Mouse (Mus musculus) stomach, postnatal 0 days (tissue): ENCODE data around the gene Dcaf8. TPM values are rescaled to one million over a fixed set of nuclear protein-coding genes. Genes with fewer than 3 reads are reported as not detected.

Experiments
- ATAC-seq: fragments of 200-750 bp; cut with Nextera tagmentation; 2 replicates; pipeline ENCODE4 v1.8.0; 2017; ENCODE audit not compliant: low FRiP score, low TSS enrichment
- DNase-seq: peaks from one replicate; pipeline ENCODE4 v3.0.0-alpha.2; 2016; ENCODE audit warnings: low spot score
- H3K27ac ChIP-seq: fragments of 300-500 bp; sonication (generic); replicated peaks from 2 replicates; pipeline ENCODE4 v1.5.1; 2014; ENCODE audit warnings: mild to moderate bottlenecking, control low read depth
- H3K27me3 ChIP-seq: fragments of 300-500 bp; sonication (generic); 2 replicates; pipeline ENCODE4 v1.6.1; 2014; ENCODE audit warnings: low read length; ENCODE audit not compliant: control insufficient read depth, insufficient read depth
- H3K36me3 ChIP-seq: fragments of 300-500 bp; sonication (generic); 2 replicates; pipeline ENCODE4 v1.6.1; 2014; ENCODE audit warnings: low read length, mixed read lengths; ENCODE audit not compliant: control insufficient read depth, insufficient read depth
- H3K4me1 ChIP-seq: fragments of 300-500 bp; sonication (generic); replicated peaks from 2 replicates; pipeline ENCODE4 v1.6.1; 2014; ENCODE audit warnings: antibody characterized with exemption; ENCODE audit not compliant: control insufficient read depth, insufficient read depth
- H3K4me2 ChIP-seq: fragments of 300-500 bp; sonication (generic); replicated peaks from 2 replicates; pipeline ENCODE4 v1.6.1; 2014; ENCODE audit warnings: low read depth, mild to moderate bottlenecking, control low read depth, moderate library complexity
- H3K4me3 ChIP-seq: fragments of 300-500 bp; sonication (generic); 2 replicates; pipeline ENCODE4 v1.5.1; 2014; ENCODE audit warnings: low read depth, low read length, control low read depth
- H3K9ac ChIP-seq: fragments of 300-500 bp; sonication (generic); 2 replicates; pipeline ENCODE4 v1.6.1; 2014; ENCODE audit warnings: mild to moderate bottlenecking, low read length, control low read depth, mixed read lengths
- H3K9me3 ChIP-seq: fragments of 300-500 bp; sonication (generic); 2 replicates; pipeline ENCODE4 v1.6.1; 2016; ENCODE audit warnings: low read length; ENCODE audit not compliant: control insufficient read depth
- CTCF ChIP-seq: IDR thresholded peaks from 2 replicates; pipeline ENCODE4 v1.5.1; 2016; ENCODE audit warnings: antibody characterized with exemption, low read depth, mild to moderate bottlenecking, moderate library complexity
- EP300 ChIP-seq: optimal IDR thresholded peaks from 2 replicates; pipeline ENCODE3; 2016; ENCODE audit warnings: antibody characterized with exemption
- WGBS: fragments of 180-500 bp; shearing (Covaris S2); extraction: QIAGEN DNeasy Blood & Tissue Kit; methylation state at CpG from one replicate; pipeline ENCODE4 v1.1.7; 2014; 5-methylcytosine and 5-hydroxymethylcytosine counted together
- polyA plus RNA-seq: library from polyadenylated mRNA; unstranded; fragments of >200 nt; fragmentation: Nextera tagmentation; extraction: Ambion mirVana; gene quantifications from 2 replicates; pipeline ENCODE4 v1.2.1, GENCODE M21; 2015

Dcaf8 gene
- polyA plus RNA-seq, 1 experiment from 2014 or later: 57.0 TPM

DNA sequence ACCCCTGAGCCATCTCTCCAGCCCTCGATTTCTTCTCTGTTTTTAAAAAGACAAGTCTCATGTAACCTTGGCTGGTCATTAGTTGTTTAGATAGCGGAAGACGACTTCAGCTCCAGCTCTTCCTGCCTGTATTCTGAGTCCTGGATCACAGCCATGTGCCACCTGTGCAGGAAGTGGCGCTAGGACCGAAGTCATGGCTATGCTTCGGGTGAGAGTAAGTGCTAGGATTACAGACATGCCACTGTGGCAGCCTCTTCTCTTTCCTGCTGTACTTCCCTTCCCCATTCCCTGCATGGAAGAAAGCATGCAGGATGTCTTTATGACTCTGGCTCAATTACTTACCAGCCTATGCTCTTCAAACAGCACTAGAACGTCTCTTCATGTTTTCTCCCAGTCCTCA is 31.2 kb downstream of the Dcaf8 start:
- Histone ChIP-seq H3K4me2 (no peak overlapping the region), H3K36me3 (peaks cover 11% of the 10 kb centered on the region; the same call in 1 of the 2 replicates), H3K9ac (no peak overlapping the region), H3K4me3 (no peak overlapping the region), H3K4me1 (no peaks in the 10 kb centered on the region), H3K27me3 (no peaks in the 10 kb centered on the region), H3K27ac (no peak overlapping the region), H3K9me3 (no peaks in the 10 kb centered on the region)
- ATAC-seq (no peak), DNase-seq (no peak)
- TF ChIP-seq EP300 (no peak), CTCF (no peak)
- 63% methylated on average over 7 of the region's 7 CpGs for WGBS

DNA sequence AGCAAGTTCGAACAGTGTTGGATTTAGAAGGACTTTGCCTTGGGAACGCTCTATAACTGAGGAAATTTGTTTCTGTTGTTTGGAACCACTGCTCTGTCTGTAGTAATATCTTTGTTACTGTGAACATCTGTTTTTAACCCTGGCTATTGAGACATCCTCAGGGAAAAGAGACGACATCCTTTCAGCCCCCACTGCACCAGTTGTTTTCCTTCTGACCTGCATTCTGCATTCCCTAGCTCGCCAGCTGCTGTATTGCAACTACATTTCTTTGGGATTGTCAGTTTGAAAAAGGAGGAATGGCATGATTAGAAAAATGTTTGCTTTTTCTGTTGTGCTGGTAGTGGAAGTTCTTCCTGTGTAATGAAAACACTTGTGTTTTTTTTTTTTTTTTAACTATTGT is 33.0 kb downstream of the Dcaf8 start:
- no peak for DNase-seq
- TF ChIP-seq EP300 (no peak), CTCF (no peak)
- Histone ChIP-seq H3K9ac (no peak overlapping the region), H3K4me2 (no peak overlapping the region), H3K36me3 (peaks cover 5% of the 10 kb centered on the region; the same call in 1 of the 2 replicates), H3K27ac (no peak overlapping the region), H3K27me3 (no peaks in the 10 kb centered on the region), H3K4me3 (no peak overlapping the region), H3K9me3 (no peaks in the 10 kb centered on the region), H3K4me1 (no peaks in the 10 kb centered on the region)
- 35% methylated on average over 4 of the region's 4 CpGs for WGBS
- ATAC-seq: no peak

DNA sequence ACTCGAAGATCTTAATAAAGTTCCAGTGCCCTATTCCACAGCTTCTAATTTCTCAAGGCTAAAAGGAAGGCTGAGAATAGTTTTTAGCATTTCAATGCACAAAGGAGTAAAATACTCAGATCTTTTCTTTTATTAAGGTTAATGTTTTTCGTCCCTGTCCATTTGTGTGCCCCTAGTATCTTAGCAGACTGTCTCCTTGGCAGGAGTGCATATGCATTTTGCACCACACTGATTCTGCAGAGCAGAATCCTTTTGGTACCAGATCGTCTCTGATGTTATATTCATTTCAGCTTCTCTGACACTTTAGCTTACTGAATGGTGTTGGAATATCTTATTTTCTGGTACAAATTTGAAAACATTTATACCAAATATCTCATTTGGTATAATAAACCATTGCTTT is 33.9 kb downstream of the Dcaf8 start:
- 94% methylated on average over 3 of the region's 3 CpGs for WGBS
- ATAC-seq: no peak
- TF ChIP-seq CTCF (no peak), EP300 (no peak)

DNA sequence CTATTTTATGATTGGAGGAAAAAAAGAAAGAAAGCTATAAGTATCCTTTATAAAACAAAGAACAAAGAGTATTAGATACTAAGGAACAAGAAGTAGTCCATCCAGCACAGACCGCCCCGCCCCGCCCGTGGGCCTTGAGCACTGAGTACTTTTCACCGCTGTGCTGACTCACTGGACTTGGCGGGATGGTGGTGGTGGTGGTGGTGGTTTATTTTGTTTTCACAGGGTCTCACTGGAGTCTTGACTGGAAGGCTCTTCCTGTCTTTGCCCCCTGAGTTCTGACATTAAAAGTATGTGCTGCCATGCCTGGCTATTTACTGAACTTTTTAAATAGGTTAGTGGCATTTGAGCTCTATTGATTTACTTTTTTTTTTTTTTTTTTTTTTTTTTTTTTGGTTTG is 35.2 kb downstream of the Dcaf8 start:
- Histone ChIP-seq H3K4me2 (no peak overlapping the region), H3K36me3 (peaks cover 17% of the 10 kb centered on the region), H3K4me1 (no peaks in the 10 kb centered on the region), H3K9me3 (no peaks in the 10 kb centered on the region), H3K27me3 (no peaks in the 10 kb centered on the region), H3K9ac (no peak overlapping the region), H3K27ac (no peak overlapping the region), H3K4me3 (no peak overlapping the region)
- 96% methylated on average over 6 of the region's 6 CpGs for WGBS
- ATAC-seq: no peak
- DNase-seq: no peak
- TF ChIP-seq CTCF (no peak), EP300 (no peak)

More for the DNA sequence above, 33.9 kb downstream of the Dcaf8 start:
- no peak for DNase-seq
- peaks cover 9% of the 10 kb centered on the region for H3K36me3 ChIP-seq
- H3K4me3 ChIP-seq: no peak overlapping the region
- H3K27me3 ChIP-seq: no peaks in the 10 kb centered on the region
- H3K9me3 ChIP-seq: no peaks in the 10 kb centered on the region
- no peak overlapping the region for H3K4me2 ChIP-seq
- no peak overlapping the region for H3K27ac ChIP-seq
- H3K9ac ChIP-seq: no peak overlapping the region
- no peaks in the 10 kb centered on the region for H3K4me1 ChIP-seq

DNA sequence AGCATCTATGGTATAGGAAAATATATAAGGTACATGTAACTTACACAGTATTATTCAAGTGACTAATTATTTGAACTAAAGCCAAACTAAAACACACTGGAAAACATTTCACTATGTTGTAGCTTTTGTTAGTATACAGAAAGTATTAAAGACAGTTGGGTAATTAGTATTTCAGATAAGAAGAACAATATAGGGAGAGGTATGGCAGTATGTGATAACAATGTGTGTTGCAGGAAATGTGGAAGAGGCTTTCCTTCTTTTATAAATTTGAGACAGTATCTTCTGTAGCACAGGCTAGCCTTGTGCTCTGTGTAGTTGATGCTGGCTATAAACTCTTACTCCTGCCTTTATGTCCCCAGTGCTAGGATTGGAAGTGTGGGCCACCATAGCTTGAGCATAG is 36.0 kb downstream of the Dcaf8 start:
- Histone ChIP-seq H3K9me3 (no peaks in the 10 kb centered on the region), H3K9ac (no peak overlapping the region), H3K27me3 (no peaks in the 10 kb centered on the region), H3K4me2 (no peak overlapping the region), H3K4me1 (no peaks in the 10 kb centered on the region), H3K36me3 (peaks cover 25% of the 10 kb centered on the region), H3K4me3 (no peak overlapping the region), H3K27ac (no peak overlapping the region)
- TF ChIP-seq EP300: no peak
- ATAC-seq (no peak), DNase-seq (no peak)

DNA sequence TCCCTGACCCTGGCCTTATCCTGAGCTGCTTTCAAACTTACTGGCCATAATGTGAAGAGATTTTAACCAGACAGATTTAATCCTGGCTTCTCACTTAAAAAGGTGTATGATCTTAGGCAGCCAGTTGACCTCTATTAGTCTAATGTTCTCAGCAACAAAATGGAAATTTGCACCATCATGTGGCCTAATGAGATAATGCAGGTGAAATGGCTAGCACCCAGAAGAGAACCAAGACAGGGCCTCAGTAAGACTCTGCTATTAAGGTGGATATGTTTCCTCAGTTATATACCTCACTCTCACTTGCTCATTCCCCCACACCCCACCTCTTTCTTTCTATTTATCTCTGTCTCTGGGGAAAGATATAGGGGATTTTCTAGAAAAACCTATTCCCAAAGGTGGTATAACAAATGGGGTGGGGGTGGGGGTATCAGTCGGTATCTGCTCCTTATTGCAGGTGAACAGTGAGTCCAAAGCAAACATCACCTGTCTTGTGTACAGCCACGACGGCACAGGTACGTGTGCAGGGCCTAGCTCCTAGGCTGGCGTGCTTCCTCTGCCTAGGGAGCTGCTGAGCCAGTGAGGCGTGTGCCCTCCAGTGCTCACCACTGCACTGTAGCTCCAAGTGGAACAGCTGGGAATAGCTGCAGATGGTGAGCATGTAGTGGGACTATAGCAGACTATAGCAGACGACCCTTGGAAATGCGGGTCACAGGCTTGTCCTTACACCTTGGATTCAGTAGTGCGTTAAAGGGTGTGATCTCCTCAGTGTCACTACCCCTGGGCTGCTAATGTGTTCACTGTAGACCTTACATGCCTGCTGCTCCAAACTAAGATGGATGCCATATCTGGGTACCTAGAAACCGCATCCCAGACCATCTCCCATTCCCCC is 38.8 kb downstream of the Dcaf8 start:
- Histone ChIP-seq H3K36me3 (peaks cover 28% of the 10 kb centered on the region), H3K27me3 (no peaks in the 10 kb centered on the region), H3K4me3 (no peak overlapping the region), H3K4me2 (no peak overlapping the region), H3K4me1 (no peaks in the 10 kb centered on the region), H3K27ac (no peak overlapping the region), H3K9me3 (no peaks in the 10 kb centered on the region), H3K9ac (no peak overlapping the region)
- TF ChIP-seq CTCF (peak; percentile 62), EP300 (no peak)
- DNase-seq: no peak
- ATAC-seq: no peak
- 84% methylated on average over 10 of the region's 10 CpGs for WGBS
